Comparison of ENCODE assay signal across 8 mouse cellular contexts in genomic region chr4:135667266-135667844, GRCm38 (mm10). TPM values are rescaled to one million over a fixed set of nuclear protein-coding genes. Genes with fewer than 3 reads are reported as not detected.
A peak's percentile ranks its signal among the peaks of the same experiment; 100 is the strongest.
DNase-seq lines count a peak whose midpoint lies in the region; ATAC-seq lines count a peak whose summit lies in the region.

No protein-coding gene starts in this region.

- no peaks in the 10 kb centered on the region for H3K36me3 ChIP-seq in midbrain, embryonic 13.5 days

- H3K27me3 ChIP-seq in midbrain, embryonic 13.5 days = peaks cover 7% of the 10 kb centered on the region; the same call in 1 of the 2 replicates

- 15% methylated on average over 16 of the region's 16 CpGs for WGBS in midbrain, embryonic 13.5 days

- no peaks in the 10 kb centered on the region for H3K9me3 ChIP-seq in midbrain, embryonic 13.5 days

- no peak overlapping the region for H3K4me2 ChIP-seq in midbrain, embryonic 13.5 days (replicated peaks)

- no peak overlapping the region for H3K9ac ChIP-seq in midbrain, embryonic 13.5 days (replicated peaks)

- no peak overlapping the region for H3K27ac ChIP-seq in midbrain, embryonic 13.5 days

- no peak overlapping the region for H3K4me3 ChIP-seq in midbrain, embryonic 13.5 days (replicated peaks)

- no peaks in the 10 kb centered on the region for H3K4me1 ChIP-seq in midbrain, embryonic 13.5 days (replicated peaks)

- peak; percentile 69 for DNase-seq in CD4-positive, CD25-positive, alpha-beta regulatory T cell, adult 2 months (ENCODE audit: low read depth, low spot score)
- DNase-seq in right cerebral cortex, adult 18-20 months = peak; percentile 19
- DNase-seq in right cerebral cortex, postnatal 10 days (ENCODE audit: low spot score in 2 of 2) = no peak
- peak; percentile 62 for DNase-seq in kidney, postnatal 14 days
- no peak for DNase-seq in frontal cortex, postnatal 25 days (ENCODE audit: low spot score in 2 of 2)

- ATAC-seq in CD4-positive, CD25-positive, alpha-beta regulatory T cell, adult 4 months = no peak
- ATAC-seq in erythroid progenitor cell, adult 5-6 weeks (replicated peaks; ENCODE audit: low FRiP score, poor library complexity, severe bottlenecking) = 0 out of 2 replicates have a peak, but pooled peaks have one; percentile 50
- 0 out of 2 replicates have a peak, but pooled peaks have one; percentile 43 for ATAC-seq in midbrain, embryonic 13.5 days

RNA-seq across cellular contexts. Expression of gene Ifnlr1, which starts 18.7 kb away (rescaled TPM):
- polyA plus RNA-seq in CD4-positive, CD25-positive, alpha-beta regulatory T cell, adult 4 months (2017; shearing (Covaris generic)) = not detected
- total RNA-seq in erythroid progenitor cell, adult 5-6 weeks (2015; ENCODE audit: low replicate concordance) = not detected in 2 replicates
- 0.26 TPM in 1 of 2 replicates, not detected in the other for total RNA-seq in erythroid progenitor cell, adult 5-6 weeks (2017; ENCODE audit: low replicate concordance)
- 0.10 and 0.16 TPM in 2 replicates for polyA plus RNA-seq in midbrain, embryonic 13.5 days (2015; fragmentation: Nextera tagmentation; extraction: Ambion mirVana)

Comparison
In these comparisons a context has a peak if more than half of its experiments do, and no peak if none do; other contexts are left out.
1. DNase-seq: peak in CD4-positive, CD25-positive, alpha-beta regulatory T cell, adult 2 months (single experiment), right cerebral cortex, adult 18-20 months (single experiment) and kidney, postnatal 14 days (single experiment); none in right cerebral cortex, postnatal 10 days (0 of 2) and frontal cortex, postnatal 25 days (0 of 2).